Mouse (Mus musculus): ENCODE data around the gene Arid1a.

GRCm38 (mm10) chr4:133652746-133653145 lies 103.8 kb downstream of the Arid1a start:
- TF ChIP-seq CTCF (IDR thresholded peaks at IDR 0.05; ENCODE audit: low read depth, low read length) (no peak), POLR2AphosphoS5 (IDR thresholded peaks at IDR 0.05; ENCODE audit: insufficient replicate concordance, low read depth, low read length) (no peak)
